Mouse (Mus musculus): Measurements from ENCODE around the gene Cd79a.

Gene Cd79a

DNA sequence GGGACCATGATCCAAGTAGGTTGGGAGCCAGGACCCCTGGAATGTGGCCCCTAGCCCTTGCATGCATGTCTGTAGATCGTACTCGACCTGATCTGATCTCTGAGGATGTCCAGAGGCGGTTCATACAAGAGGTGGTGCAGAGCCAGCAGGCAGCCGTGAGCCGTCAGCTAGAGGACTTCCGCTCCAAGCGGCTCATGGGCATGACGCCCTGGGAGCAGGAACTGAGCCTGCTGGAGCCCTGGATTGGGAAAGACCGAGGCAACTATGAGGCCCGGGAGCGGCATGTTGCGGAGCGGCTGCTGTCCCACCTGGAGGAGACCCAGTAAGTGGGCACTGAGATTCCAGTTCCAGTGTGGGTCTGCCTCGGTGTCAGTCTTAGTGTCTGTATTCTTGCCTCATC, 15.3 kb downstream of the Cd79a start:
- no peak for DNase-seq (ENCODE audit: extremely low spot score, low spot score)

DNA sequence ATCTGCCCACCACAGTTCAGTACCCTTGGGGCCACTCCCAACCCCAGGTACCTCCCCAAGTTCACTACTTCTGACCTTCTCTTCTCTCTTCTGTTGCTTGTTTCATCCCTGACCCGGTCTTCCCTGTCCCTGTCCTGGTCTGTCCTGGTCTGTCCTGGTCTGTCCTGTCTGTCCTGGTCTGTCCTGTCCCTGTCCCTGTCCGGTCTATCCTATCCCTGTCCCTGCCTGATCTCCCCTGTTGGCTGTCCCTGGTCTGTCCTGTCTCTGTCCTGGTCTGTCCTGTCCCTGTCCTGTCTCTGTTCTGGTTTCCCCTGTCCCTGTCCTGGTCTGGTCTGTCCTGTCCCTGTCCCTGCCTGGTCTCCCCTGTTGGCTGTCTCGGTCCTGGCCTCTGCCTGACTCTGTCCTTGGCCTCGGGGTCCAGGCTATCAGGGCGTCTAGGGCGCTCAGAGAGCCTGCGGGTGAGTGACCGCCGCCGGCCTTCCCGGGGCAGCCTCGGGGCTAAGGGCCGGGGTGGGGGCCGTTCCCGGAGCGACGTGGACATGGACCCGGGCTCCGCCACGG, 21.7 kb downstream of the Cd79a start:
- no peak for DNase-seq (ENCODE audit: extremely low spot score, low spot score)

DNA sequence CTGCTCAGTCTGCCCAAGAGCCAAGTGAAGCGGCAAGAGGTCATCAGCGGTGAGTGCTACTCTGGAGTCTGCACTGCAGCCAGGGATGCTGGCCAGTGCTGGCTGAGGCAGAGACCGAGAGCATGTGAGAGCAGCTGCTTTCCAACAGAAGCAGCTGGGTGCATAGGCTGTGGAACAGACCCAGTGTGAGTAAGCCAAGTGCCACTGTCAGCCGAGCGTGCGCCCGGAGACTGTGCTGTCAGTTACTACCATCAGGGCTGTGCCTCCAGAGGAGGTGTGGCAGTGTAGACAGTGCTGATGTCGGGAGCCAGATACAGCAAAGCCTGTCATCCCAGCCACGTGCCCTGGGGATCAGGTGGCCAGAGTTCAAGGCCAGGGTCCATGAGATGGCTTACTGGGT, 22.5 kb downstream of the Cd79a start:
- no peak for DNase-seq (ENCODE audit: extremely low spot score, low spot score)

DNA sequence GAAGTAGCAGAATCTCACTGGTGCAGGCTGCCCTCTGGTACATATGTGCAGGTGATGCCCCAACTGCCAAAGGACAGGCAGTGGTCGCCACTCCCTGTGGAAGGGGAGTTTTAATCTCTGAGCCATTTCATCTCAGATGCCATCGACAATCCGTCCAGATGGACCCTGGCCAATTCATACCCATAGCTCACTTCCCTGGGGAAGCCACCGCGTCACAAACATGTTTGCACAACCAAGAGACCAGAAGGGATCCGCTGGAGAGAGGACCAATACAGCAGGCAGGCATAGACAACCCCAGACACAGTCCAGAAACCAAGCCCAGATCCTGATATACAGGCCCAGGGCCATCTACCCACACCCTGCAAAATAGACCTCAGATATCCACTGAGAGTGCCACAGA, 33.3 kb downstream of the Cd79a start:
- DNase-seq (ENCODE audit: extremely low spot score, low spot score) = no peak

DNA sequence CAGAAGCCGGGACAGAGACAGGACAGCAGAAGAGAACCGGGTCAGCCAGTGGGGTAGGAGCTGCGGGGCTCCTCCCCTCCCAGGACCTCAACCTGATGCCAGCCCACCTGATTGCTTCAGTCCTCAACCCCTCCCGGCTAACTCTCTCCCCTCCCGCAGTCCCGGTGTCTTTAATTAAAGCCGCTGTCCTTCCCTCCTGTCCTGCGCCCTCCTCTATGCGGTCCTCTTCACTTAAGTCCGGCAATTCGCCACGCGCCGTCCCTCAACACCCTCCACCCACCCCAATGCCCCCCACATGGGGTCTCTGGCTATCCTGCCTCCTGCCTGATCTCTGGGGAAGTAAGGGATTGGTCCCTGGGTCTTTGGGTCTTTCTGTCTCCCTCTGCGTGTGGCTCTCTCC, 34.5 kb downstream of the Cd79a start:
- no peak for DNase-seq (ENCODE audit: extremely low spot score, low spot score)

- no peak for DNase-seq (ENCODE audit: extremely low spot score, low spot score)
These were observed 46.5 kb downstream of the Cd79a start for GRCm38 (mm10) chr7:24943641-24944040.

- no peak for DNase-seq (ENCODE audit: extremely low spot score, low spot score)
These were observed 47.2 kb downstream of the Cd79a start, which contains the start of gene Gm4881 for GRCm38 (mm10) chr7:24944257-24944950. Gm4881 (minus strand) TSS chr7:24944494.

- DNase-seq (ENCODE audit: extremely low spot score, low spot score) = no peak
These were observed 50.3 kb downstream of the Cd79a start for GRCm38 (mm10) chr7:24947316-24948048.

- DNase-seq (ENCODE audit: extremely low spot score, low spot score) = no peak
These were observed 51.6 kb downstream of the Cd79a start for GRCm38 (mm10) chr7:24948774-24949173.

- DNase-seq (ENCODE audit: extremely low spot score, low spot score) = peak; percentile 89
These were observed 52.9 kb downstream of the Cd79a start for GRCm38 (mm10) chr7:24949958-24950623.

All from neural tube, embryonic 10.5 days (tissue).